Mouse (Mus musculus): ENCODE measurements around the gene Pfkp.

GRCm38 (mm10) chr13:6632513-6632912 lies 16.1 kb downstream of the Pfkp start:
- TF ChIP-seq ZC3H11A (IDR thresholded peaks at IDR 0.05; ENCODE audit: borderline replicate concordance, low read depth, low read length) = no peak
- TF ChIP-seq ZNF384 (IDR thresholded peaks at IDR 0.05; ENCODE audit: low read depth, low read length) = no peak
